Mouse (Mus musculus) liver, embryonic 14.5 days (tissue): ENCODE measurements at regions not wholly inside any gene's neighbourhood (a gene's known extent, or its start where the extent isn't known, plus 50 kb on each side); places are given as distances from the start of the nearest gene placed in this dataset.

ENCODE experiments used
- CTCF ChIP-seq: IDR thresholded peaks from 2 replicates; pipeline ENCODE4 v1.5.1; 2016; ENCODE audit warnings: antibody characterized with exemption, low read depth, control low read depth
- EP300 ChIP-seq: IDR thresholded peaks from 2 replicates; pipeline ENCODE4 v1.6.1; 2016; ENCODE audit warnings: antibody characterized with exemption, low read depth

DNA sequence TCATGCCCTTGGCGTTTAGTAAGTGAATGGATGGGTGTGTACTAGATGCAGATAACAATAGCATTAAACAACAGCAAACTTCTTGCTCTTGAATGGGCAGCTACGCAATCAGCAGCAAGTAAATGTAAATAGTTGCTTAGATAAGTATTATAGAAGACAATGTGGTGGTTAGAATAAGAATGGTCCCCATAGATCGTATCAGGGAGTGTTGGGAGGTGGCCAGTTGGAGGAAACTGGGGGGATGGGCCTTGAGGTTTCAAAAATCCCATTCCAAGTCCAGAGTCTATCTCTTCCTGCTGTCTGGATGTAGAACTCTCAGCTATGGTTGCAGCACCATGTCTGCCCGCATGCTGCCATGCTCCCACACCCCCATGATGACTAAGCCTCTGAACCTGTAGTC lies 88.0 kb upstream of the Ankrd28 start:
- TF ChIP-seq CTCF (no peak), EP300 (no peak)
